Mouse (Mus musculus) limb, embryonic 10.5 days (tissue): ENCODE measurements at regions not wholly inside any gene's neighbourhood (a gene's known extent, or its start where the extent isn't known, plus 50 kb on each side); places are given as distances from the start of the nearest gene placed in this dataset.

Experiments used
- DNase-seq: peaks from one replicate; pipeline ENCODE4 v3.0.0-alpha.2; 2017; ENCODE audit warnings: low spot score
- H3K27ac ChIP-seq: fragments of 300-500 bp; sonication (generic); 2 replicates; pipeline ENCODE4 v1.5.1; 2016; ENCODE audit warnings: mild to moderate bottlenecking
- H3K27me3 ChIP-seq: fragments of 300-500 bp; sonication (generic); 2 replicates; pipeline ENCODE4 v1.6.1; 2016; ENCODE audit warnings: low read depth, mild to moderate bottlenecking; ENCODE audit not compliant: poor library complexity, severe bottlenecking
- H3K36me3 ChIP-seq: fragments of 300-500 bp; sonication (generic); 2 replicates; pipeline ENCODE4 v1.6.1; 2016; ENCODE audit warnings: mild to moderate bottlenecking, moderate library complexity
- H3K4me1 ChIP-seq: fragments of 300-500 bp; sonication (generic); 2 replicates; pipeline ENCODE4 v1.6.1; 2016
- H3K4me3 ChIP-seq: fragments of 300-500 bp; sonication (generic); 2 replicates; pipeline ENCODE4 v1.5.1; 2016; ENCODE audit warnings: mild to moderate bottlenecking, moderate library complexity
- H3K9me3 ChIP-seq: fragments of 300-500 bp; sonication (generic); replicated peaks from 2 replicates; pipeline ENCODE4 v1.6.1; 2016; ENCODE audit warnings: mild to moderate bottlenecking
- WGBS: fragments of 180-500 bp; shearing (Covaris S2); methylation state at CpG from one replicate; pipeline ENCODE4 v1.1.7; 2016; 5-methylcytosine and 5-hydroxymethylcytosine counted together

- no peak overlapping the region for H3K27ac ChIP-seq
- H3K4me1 ChIP-seq: no peaks in the 10 kb centered on the region; the same call in 1 of the 2 replicates
- no peak for DNase-seq
- H3K27me3 ChIP-seq: no peaks in the 10 kb centered on the region
- 75% methylated on average over 4 of the region's 4 CpGs for WGBS
- no peaks in the 10 kb centered on the region for H3K9me3 ChIP-seq
- no peak overlapping the region for H3K4me3 ChIP-seq
- H3K36me3 ChIP-seq: no peaks in the 10 kb centered on the region
These were observed 93.2 kb upstream of the Cpeb4 start for GRCm38 (mm10) chr11:31778766-31779165.

GRCm38 (mm10) chr11:31779267-31779666 lies 92.7 kb upstream of the Cpeb4 start:
- no peak overlapping the region for H3K27ac ChIP-seq
- H3K9me3 ChIP-seq: no peaks in the 10 kb centered on the region
- H3K4me3 ChIP-seq: no peak overlapping the region
- H3K4me1 ChIP-seq: no peaks in the 10 kb centered on the region; the same call in 1 of the 2 replicates
- DNase-seq: no peak
- no peaks in the 10 kb centered on the region for H3K27me3 ChIP-seq
- no peaks in the 10 kb centered on the region for H3K36me3 ChIP-seq
- 95% methylated on average over 2 of the region's 2 CpGs for WGBS

GRCm38 (mm10) chr11:31780969-31781368 lies 91.0 kb upstream of the Cpeb4 start:
- Histone ChIP-seq H3K36me3 (no peaks in the 10 kb centered on the region), H3K4me1 (no peaks in the 10 kb centered on the region; the same call in 1 of the 2 replicates), H3K27me3 (no peaks in the 10 kb centered on the region), H3K9me3 (no peaks in the 10 kb centered on the region), H3K27ac (no peak overlapping the region), H3K4me3 (no peak overlapping the region)
- 93% methylated on average over 6 of the region's 6 CpGs for WGBS
- no peak for DNase-seq

- 91% methylated on average over 6 of the region's 6 CpGs for WGBS
- H3K4me3 ChIP-seq: no peak overlapping the region
- no peaks in the 10 kb centered on the region; the same call in 1 of the 2 replicates for H3K4me1 ChIP-seq
- no peaks in the 10 kb centered on the region for H3K27me3 ChIP-seq
- no peak for DNase-seq
- no peak overlapping the region for H3K27ac ChIP-seq
- H3K9me3 ChIP-seq: no peaks in the 10 kb centered on the region
- H3K36me3 ChIP-seq: no peaks in the 10 kb centered on the region
These were observed 90.4 kb upstream of the Cpeb4 start for GRCm38 (mm10) chr11:31781605-31782004.

- peaks cover 3% of the 10 kb centered on the region; the same call in 1 of the 2 replicates for H3K4me1 ChIP-seq
- H3K27ac ChIP-seq: no peak overlapping the region
- no peaks in the 10 kb centered on the region for H3K36me3 ChIP-seq
- no peak for DNase-seq
- H3K27me3 ChIP-seq: no peaks in the 10 kb centered on the region
- no peaks in the 10 kb centered on the region for H3K9me3 ChIP-seq
- H3K4me3 ChIP-seq: no peak overlapping the region
- WGBS: 88% methylated on average over 4 of the region's 4 CpGs
These were observed 88.4 kb upstream of the Cpeb4 start for GRCm38 (mm10) chr11:31783506-31784063.

GRCm38 (mm10) chr11:31784332-31784901 lies 87.6 kb upstream of the Cpeb4 start:
- Histone ChIP-seq H3K27ac (no peak overlapping the region), H3K27me3 (no peaks in the 10 kb centered on the region), H3K4me1 (0 out of 2 replicates have a peak, but pooled peaks cover 3% of the 10 kb centered on the region), H3K9me3 (no peaks in the 10 kb centered on the region), H3K36me3 (no peaks in the 10 kb centered on the region), H3K4me3 (no peak overlapping the region)
- DNase-seq: no peak
- 92% methylated on average over 6 of the region's 6 CpGs for WGBS

GRCm38 (mm10) chr11:31785160-31785559 lies 86.9 kb upstream of the Cpeb4 start:
- WGBS: 90% methylated on average over 7 of the region's 7 CpGs
- Histone ChIP-seq H3K9me3 (no peaks in the 10 kb centered on the region), H3K36me3 (no peaks in the 10 kb centered on the region), H3K27me3 (no peaks in the 10 kb centered on the region), H3K4me1 (0 out of 2 replicates have a peak, but pooled peaks cover 3% of the 10 kb centered on the region), H3K27ac (no peak overlapping the region), H3K4me3 (no peak overlapping the region)
- DNase-seq: no peak

- no peaks in the 10 kb centered on the region for H3K36me3 ChIP-seq
- H3K27ac ChIP-seq: no peak overlapping the region
- H3K4me1 ChIP-seq: 0 out of 2 replicates have a peak, but pooled peaks cover 3% of the 10 kb centered on the region
- no peaks in the 10 kb centered on the region for H3K9me3 ChIP-seq
- H3K27me3 ChIP-seq: no peaks in the 10 kb centered on the region
- 77% methylated on average over 2 of the region's 2 CpGs for WGBS
- H3K4me3 ChIP-seq: no peak overlapping the region
- no peak for DNase-seq
These were observed 84.6 kb upstream of the Cpeb4 start for GRCm38 (mm10) chr11:31787376-31787775.

GRCm38 (mm10) chr11:31787917-31788703 lies 83.9 kb upstream of the Cpeb4 start:
- 61% methylated on average over 2 of the region's 2 CpGs for WGBS
- DNase-seq: no peak
- Histone ChIP-seq H3K27me3 (no peaks in the 10 kb centered on the region), H3K27ac (no peak overlapping the region), H3K9me3 (no peaks in the 10 kb centered on the region), H3K4me1 (0 out of 2 replicates have a peak, but pooled peaks cover 3% of the 10 kb centered on the region), H3K4me3 (no peak overlapping the region), H3K36me3 (no peaks in the 10 kb centered on the region)

- 92% methylated on average over 3 of the region's 3 CpGs for WGBS
- H3K4me1 ChIP-seq: 0 out of 2 replicates have a peak, but pooled peaks cover 3% of the 10 kb centered on the region
- no peak overlapping the region for H3K4me3 ChIP-seq
- no peaks in the 10 kb centered on the region for H3K36me3 ChIP-seq
- H3K27me3 ChIP-seq: no peaks in the 10 kb centered on the region
- no peak for DNase-seq
- H3K9me3 ChIP-seq: no peaks in the 10 kb centered on the region
- H3K27ac ChIP-seq: no peak overlapping the region
These were observed 82.0 kb upstream of the Cpeb4 start for GRCm38 (mm10) chr11:31789967-31790366.

GRCm38 (mm10) chr11:31791264-31791663 lies 80.7 kb upstream of the Cpeb4 start:
- H3K9me3 ChIP-seq: no peaks in the 10 kb centered on the region

GRCm38 (mm10) chr11:31795084-31795483 lies 76.9 kb upstream of the Cpeb4 start:
- Histone ChIP-seq H3K9me3 (no peaks in the 10 kb centered on the region), H3K36me3 (no peaks in the 10 kb centered on the region), H3K27me3 (no peaks in the 10 kb centered on the region), H3K4me3 (no peak overlapping the region), H3K4me1 (peaks cover 18% of the 10 kb centered on the region), H3K27ac (no peak overlapping the region)
- no peak for DNase-seq
- 91% methylated on average over 8 of the region's 8 CpGs for WGBS

More at GRCm38 (mm10) chr11:31791264-31791663, 80.7 kb upstream of the Cpeb4 start:
- DNase-seq: no peak
- Histone ChIP-seq H3K36me3 (no peaks in the 10 kb centered on the region), H3K27ac (no peak overlapping the region), H3K4me3 (no peak overlapping the region), H3K4me1 (peaks cover 6% of the 10 kb centered on the region), H3K27me3 (no peaks in the 10 kb centered on the region)
- WGBS: 26% methylated on average over 2 of the region's 2 CpGs

GRCm38 (mm10) chr11:31796245-31796644 lies 75.8 kb upstream of the Cpeb4 start:
- WGBS: 55% methylated on average over 6 of the region's 6 CpGs
- H3K36me3 ChIP-seq: no peaks in the 10 kb centered on the region
- no peaks in the 10 kb centered on the region for H3K9me3 ChIP-seq
- H3K4me3 ChIP-seq: no peak overlapping the region
- H3K4me1 ChIP-seq: peaks cover 18% of the 10 kb centered on the region
- peak overlapping the region; percentile 59 for H3K27ac ChIP-seq
- peak; percentile 37 for DNase-seq
- H3K27me3 ChIP-seq: no peaks in the 10 kb centered on the region
